Mouse (Mus musculus) left cerebral cortex, postnatal 10 days (tissue): ENCODE data around the gene Bcar3. TPM values are rescaled to one million over a fixed set of nuclear protein-coding genes. Genes with fewer than 3 reads are reported as not detected.
"Not testable (repeated sequence)": the region's sequence is repeated elsewhere in the genome, so short reads cannot be mapped to it uniquely, and the experiment has no call there.

Experiments
- DNase-seq, 2 experiments: peaks; one replicate each; pipeline ENCODE4 v3.0.0; 2021 to 2022; ENCODE audit warnings: low spot score in 2 of 2, mixed read lengths in 1 of 2; ENCODE audit errors: extremely low spot score in 1 of 2
- intact Hi-C: fragments of 180-260 bp; cut with DNase I; formaldehyde crosslinking; loops from one replicate; pipeline ENCODE4 v1.15.1; 2025
- total RNA-seq, 2 experiments: library from RNA; stranded (reverse); gene quantifications; 2 replicates each; pipeline ENCODE4 v1.2.3; 2021

Gene Bcar3
- 1 to 10 TPM; 8.4 to 8.6 TPM for total RNA-seq

DNA sequence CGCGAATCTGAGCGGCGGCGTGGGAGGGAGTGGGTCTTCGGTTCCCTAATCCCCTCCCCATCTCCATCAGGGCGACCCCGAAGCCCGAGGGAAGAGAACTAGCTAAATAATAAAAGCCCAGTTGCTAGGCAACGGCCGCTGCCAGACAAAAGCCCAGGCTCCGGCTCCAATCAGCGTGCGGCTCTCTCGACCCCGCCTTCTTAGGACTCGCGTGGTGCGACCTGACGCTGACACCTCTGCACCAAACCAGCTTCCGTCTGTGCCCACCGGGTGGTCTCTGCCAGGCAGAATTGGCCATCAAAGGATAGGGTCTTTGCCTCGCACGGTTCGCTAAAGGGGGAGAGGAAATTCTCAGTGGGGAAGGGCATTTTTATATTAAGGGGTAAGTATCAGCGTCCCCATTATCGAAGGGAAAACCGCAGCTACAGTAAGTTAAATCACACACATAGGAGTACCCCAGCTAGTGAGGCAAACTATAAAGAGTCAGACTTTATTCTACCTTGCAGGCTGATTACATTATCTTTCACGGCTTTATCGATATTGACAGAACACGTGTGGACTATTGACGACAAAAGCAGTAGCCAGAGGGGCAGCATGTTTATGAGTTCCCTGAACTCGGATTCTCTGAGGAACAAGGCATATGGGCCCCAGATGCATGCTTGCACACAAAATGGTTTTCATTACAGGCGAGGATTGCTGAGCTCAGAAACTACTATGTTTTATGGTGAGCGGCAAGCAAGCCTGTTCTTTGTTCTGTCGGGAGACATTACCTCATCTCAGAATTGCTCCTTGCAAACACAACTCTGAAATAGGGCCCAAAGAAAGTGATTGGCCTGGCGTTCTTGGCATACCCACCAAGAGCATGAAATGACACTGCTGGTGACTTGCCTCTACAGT is at the start of gene Bcar3:
Gene Bcar3, plus strand, starts transcription at position 183 of the 897 bp plus-strand sequence.
- DNase-seq: peak; percentile 95 to 96
- intact Hi-C loops: loop anchor here (5.0 kb wide), 1 partner anchor 168 kb away; no protein-coding TSS in a partner anchor

DNA sequence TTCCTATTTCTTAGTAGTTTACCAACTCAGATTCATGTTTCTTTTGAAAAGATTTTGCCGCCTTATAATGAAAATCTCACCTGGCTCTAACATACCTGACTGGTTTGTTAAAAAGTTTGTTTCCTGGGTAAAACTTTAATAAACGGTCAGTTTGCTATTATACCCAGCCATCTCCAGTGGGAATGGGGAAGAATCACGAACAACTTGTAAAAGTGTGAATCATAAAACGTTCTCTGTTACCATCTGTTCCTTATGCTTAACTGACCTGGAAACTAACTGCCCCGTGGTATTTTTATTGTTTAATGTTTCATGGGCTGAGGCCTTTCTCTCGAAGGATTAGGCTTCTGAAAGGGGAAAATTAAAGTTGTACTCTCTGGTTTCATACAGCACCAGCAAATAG is 49.2 kb upstream of the Bcar3 start:
- intact Hi-C loops: loop anchor here (10.0 kb wide), 2 partner anchors 280 to 360 kb away; no protein-coding TSS in a partner anchor
- no peak for DNase-seq

DNA sequence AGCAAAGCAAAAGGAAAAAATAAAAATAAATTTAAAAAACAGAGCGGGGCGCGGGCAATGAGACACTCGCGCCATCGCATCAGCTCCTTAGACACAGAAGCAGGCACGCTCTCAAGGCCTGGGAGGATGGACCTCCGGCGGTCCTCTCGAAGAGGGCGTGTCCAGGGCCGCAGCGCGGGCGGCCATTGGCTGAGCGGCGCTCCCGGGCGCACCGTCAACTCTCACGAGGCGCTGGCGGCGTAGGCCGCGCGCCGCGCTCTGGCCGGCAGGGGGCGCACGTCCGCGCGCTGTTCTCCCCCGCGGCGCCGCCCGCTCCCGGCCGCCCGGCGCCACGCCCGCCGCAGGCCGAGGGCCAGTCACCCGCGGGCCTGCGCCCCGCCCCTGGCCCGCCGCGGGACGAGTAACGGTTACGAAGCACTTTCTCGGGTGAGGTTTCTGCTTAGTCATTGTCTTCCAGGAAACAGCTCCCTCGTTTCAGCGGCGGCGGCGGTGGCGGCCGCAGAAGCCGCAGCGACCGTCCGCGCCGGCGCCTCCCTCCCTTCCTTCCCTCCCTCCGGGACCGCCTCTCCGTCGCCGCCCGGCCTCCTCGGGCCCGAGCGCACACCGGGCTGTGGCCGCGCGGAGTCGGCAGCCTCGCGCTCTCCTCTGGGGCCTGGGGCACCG is 48.6 kb upstream of the Bcar3 start, which contains the start of gene Gclm:
Gene Gclm, plus strand, starts transcription at position 343 of the 663 bp plus-strand sequence.
- intact Hi-C loops: loop anchor here (10.0 kb wide), 2 partner anchors 281 to 361 kb away; no protein-coding TSS in a partner anchor
- DNase-seq: peak; percentile 91 to 96

DNA sequence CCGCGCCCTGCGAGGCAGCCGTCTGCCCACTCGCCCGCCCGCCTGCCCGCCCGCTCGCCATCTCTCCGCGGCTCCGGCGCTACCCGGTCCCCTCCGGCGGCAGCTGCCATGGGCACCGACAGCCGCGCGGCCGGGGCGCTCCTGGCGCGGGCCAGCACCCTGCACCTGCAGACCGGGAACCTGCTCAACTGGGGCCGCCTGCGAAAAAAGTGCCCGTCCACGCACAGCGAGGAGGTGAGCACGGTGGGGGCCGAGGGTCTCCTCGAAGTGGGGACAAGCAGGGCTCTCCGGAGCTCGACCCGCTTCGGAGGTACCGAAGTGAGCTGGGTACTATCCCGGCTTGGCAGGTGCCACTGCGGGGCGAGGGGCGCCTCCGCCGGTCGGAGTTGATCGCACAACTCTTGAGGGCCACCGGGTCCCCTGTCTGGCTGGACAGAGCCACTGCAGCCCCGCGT is 48.0 kb upstream of the Bcar3 start:
- DNase-seq: peak; percentile 40 to 80
- intact Hi-C loops: loop anchor here (10.0 kb wide), 2 partner anchors 281 to 361 kb away; no protein-coding TSS in a partner anchor

DNA sequence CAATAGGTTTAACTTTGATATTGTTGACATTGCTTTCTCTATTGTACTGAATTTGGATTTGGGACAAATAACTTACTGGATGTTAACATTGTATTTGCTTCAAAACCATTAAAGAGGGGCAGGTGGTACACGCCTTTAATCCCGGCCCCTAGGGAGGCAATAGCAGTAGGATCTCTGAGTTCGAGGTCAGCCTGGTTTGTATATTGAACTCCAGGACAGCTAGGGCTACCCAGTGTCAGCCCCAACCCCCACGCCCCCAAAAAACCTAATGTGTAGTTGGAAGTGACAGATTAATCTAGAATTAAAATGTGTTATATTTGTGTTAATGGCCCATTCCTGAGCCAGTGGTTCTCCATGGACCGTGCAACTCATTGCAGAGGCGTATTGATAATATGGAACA is 47.5 kb upstream of the Bcar3 start:
- intact Hi-C loops: loop anchor here (10.0 kb wide), 2 partner anchors 282 to 362 kb away; no protein-coding TSS in a partner anchor
- no peak for DNase-seq

DNA sequence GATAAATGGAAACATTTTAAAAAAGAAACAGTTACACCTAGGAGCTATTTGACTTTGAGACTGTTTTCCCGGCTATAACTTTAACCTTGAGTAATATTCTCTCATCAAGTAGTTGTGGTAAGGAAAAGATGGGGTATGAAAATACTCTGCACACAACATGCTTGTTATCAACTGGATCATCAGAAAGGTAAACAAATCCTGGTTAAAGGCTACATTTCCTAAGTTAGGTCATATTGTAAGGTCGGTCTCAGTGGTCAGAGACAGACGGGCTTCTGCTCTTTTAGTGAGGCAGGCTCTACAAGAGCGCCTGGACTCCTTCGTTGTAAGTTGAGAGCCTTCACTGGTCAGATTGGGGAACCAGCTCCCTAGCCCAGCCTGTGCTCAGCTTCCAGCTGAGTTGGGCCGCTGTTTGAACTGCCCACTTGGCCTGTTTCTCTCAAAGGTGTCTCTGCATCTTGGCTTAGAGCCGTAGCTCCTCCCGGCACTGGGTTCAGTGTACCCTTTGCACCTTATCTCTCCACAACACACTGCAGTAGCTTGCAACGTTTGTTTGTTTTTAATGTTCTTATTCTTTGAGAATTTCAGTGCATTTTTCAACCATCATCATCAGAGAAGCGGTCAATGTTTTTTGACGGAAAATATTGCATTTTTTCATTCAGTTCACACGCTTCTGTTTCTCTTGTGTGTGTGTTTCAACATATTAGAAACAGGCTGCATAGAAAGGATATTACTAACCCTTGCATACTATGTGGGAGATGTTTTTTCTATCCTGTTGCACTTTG is 46.8 kb upstream of the Bcar3 start:
- intact Hi-C loops: loop anchor here (10.0 kb wide), 2 partner anchors 282 to 362 kb away; no protein-coding TSS in a partner anchor

DNA sequence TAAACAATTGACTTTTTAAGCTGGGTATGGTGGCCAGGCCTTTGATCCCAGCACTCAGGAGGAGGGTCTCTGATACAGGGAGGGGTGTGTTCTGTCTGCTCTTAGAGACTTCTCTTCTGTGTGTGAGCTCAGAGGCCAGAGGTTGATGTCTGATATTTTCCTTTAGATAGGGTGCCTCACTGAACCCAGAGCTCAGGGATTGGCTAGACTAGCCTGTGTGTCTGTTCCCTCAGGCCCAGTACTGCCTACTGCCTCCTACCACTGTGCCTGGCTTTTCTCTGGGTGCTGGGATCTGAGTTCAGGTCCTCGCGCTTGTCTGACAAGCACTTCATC is 46.2 kb upstream of the Bcar3 start:
- intact Hi-C loops: loop anchor here (10.0 kb wide), 2 partner anchors 283 to 363 kb away; no protein-coding TSS in a partner anchor
- DNase-seq: no peak

More for the DNA sequence above, 46.8 kb upstream of the Bcar3 start:
- DNase-seq: no peak

DNA sequence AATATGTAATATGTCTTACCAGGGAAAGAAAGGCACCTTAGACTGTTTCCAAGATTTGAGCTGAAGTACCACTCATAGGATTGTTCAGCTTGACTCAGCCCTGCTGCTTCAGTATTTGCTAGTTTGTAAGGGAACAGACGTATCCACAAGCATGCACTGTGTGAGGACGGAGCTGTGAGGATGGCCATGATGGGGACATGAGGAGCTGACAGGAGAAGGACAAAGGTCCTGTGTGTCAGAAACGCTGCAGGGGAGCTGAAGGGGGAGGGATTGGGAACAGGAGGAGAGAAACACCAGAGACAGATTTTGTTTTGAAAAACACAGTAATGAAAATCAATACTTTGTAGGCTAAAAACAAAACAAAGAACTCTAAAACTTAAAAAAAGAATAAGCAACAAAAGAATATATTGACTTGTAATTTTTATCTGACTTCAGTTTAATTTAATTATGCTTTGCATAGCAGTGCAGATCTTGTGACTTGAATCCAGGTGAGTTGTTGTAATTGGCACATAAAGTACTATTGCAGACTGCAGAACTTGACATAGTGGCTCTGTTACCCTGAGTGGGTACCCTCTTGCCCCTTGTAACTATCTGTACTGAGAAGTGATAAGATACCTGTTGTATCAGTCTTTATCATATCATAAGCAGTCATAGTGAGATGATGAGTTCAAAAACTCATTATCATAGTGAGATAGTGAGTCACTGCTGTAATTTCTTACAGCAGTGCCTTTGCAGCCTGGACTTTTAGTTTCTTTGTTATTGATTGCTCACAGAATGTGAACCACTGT is 41.3 kb upstream of the Bcar3 start:
- intact Hi-C loops: no loop called here
- no peak for DNase-seq

DNA sequence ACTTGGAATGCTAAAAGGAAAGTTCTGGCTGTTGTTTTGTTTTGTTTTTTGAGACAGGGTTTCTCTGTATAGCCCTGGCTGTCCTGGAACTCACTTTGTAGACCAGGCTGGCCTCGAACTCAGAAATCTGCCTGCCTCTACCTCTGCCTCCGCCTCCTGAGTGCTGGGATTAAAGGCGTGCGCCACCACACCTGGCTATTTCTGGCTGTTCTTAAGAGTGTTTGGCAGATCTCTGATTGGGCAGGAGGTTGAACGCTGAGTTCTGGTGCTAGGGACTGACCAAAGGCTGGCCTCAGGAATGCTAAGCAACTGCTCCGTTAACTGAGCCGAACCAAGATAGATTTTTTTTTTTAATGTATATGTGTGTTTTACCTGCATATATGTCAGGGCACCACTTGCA is 39.9 kb upstream of the Bcar3 start:
- DNase-seq, intact Hi-C loops: not testable (repeated sequence)

DNA sequence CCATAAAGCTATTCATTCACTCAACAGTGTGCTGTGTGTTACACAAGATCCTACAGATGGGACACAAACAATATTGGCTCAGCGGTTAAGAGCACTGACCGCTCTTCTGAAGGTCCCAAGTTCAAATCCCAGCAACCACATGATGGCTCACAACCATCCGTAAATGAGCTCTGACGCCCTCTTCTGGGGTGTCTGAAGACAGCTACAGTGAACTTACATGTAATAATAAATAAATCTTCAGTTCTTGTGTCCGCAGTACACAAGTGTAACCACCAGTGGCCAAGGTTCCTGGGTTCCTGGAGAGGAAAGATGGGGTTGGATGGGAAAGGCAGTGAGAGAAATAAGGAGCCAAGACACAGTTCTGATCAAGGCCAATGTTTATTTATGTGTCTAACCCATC is 23.9 kb upstream of the Bcar3 start:
- intact Hi-C loops: loop anchor here (10.0 kb wide), 1 partner anchor 385 kb away; no protein-coding TSS in a partner anchor
- DNase-seq: no peak

DNA sequence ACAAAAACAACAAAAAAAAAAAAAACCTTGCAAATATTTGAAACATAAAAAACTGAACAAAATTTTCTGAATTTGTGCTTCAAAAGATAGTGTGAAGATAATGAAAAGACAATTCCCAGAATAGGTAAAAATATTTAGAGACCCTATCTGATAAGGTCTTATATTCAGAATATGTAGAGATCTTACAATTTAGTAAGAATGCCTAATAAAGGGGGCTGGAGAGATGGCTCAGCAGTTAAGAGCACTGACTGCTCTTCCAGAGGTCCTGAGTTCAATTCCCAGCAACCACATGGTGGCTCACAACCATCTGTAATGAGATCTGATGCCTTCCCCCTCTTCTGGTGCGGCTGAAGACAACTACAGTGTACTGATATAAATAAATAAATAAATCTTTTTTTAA is 21.4 kb upstream of the Bcar3 start:
- intact Hi-C loops: loop anchor here (10.0 kb wide), 1 partner anchor 388 kb away; no protein-coding TSS in a partner anchor

DNA sequence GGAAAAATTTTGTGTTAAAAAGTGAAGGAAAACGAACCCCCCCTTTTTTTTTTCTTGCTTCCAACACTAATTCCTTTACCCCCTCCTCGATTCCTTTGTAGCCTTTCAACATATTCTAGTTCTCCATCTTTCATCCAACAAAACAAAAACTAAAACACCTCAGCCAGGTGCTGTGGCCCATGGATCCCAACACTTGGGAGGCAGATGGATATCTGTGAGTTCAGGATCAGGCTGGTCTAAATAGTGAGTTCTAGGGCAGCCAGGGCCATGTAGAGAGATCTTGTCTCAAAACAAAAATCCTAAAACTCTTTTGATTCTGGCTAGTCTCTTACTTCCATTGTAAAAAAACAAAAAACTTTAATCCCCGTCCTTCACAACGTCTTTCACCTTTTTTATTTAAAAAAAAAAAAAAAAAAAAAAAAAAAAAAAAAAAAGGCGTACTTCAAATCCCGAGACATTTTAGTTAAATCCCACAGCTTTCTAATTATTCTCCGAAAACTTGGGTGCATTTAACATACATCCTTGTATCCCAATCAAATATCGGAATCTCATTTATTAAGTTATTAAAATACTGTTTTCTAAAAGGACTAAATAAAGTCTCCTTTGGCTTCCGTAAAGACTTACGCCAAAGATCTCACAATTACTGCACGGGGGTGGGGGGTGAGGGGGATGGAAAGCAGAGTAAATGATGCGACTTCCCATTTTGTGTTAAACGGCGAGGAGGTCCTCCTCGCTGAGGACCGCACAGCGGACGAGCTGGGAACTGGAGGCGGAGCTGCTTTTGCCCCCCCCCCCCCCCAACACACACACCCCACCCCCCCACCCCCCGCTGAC is 20.3 kb upstream of the Bcar3 start:
- intact Hi-C loops: loop anchor here (10.0 kb wide), 1 partner anchor 389 kb away; no protein-coding TSS in a partner anchor

More for the DNA sequence above, 21.4 kb upstream of the Bcar3 start:
- not testable (repeated sequence) for DNase-seq

DNA sequence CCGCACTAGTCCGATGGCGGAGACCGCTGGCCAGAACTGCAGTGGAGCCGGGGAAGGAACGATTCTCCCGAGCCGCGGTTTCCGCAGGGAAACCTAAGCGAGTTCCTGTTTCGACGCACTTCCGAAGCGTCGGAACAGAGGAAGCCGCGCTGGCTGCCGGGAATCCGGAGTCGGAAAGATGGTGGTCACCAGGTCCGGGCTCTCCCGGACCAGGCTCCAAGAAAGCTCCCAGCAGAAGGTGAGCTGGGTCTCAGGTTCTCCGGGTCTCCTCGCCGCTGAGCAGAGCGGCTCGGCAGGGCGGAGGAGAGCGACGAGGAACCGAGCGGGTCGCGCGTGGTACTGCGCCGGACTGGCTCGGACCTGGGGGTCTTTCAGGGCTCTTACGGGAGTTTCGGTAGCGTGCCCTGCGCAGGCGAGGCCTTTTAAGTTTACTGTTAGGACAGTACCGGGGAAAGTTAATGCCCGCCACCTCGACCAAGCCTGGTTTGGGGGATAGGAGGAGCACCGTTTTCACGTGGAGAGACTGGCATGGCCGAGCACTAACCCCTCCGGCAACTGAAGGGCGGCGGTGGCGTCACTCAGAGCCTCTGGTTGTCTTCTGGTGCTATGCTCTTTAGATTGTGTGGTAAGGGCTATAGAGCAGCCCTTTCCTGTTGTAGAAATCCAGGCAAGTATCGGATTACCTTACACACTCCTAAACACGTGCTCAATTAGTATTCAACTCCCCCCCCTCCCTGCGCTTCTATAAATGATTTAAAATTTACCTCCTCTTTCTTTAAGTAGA is 19.5 kb upstream of the Bcar3 start, which contains the start of gene Dnttip2:
Gene Dnttip2, plus strand, starts transcription at position 148 of the 784 bp plus-strand sequence.
- intact Hi-C loops: loop anchor here (10.0 kb wide), 1 partner anchor 390 kb away; no protein-coding TSS in a partner anchor

More for the DNA sequence above, 20.3 kb upstream of the Bcar3 start:
- no peak for DNase-seq

DNA sequence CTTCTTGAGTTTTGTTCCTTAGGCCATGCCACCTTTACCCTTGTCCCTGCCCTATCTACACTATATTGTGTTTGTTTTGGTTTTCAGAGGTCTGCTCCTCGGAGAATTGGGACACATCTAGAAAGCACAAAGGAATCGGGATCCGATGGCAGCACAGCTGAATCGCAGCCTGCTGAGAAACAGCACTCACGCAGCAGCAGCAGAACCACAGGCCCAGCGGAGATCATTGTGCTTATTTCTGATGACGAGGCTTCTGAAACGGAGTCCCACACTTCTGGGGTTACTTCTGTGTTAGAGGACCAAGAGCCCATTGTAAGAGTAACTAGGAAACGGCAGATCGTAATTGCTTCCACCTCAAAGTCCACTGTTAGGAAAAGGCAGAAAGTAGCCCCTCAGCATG is 18.8 kb upstream of the Bcar3 start:
- intact Hi-C loops: loop anchor here (10.0 kb wide), 1 partner anchor 390 kb away; no protein-coding TSS in a partner anchor
- DNase-seq: no peak

More for the DNA sequence above, 19.5 kb upstream of the Bcar3 start, which contains the start of gene Dnttip2:
- peak; percentile 90 to 96 for DNase-seq

DNA sequence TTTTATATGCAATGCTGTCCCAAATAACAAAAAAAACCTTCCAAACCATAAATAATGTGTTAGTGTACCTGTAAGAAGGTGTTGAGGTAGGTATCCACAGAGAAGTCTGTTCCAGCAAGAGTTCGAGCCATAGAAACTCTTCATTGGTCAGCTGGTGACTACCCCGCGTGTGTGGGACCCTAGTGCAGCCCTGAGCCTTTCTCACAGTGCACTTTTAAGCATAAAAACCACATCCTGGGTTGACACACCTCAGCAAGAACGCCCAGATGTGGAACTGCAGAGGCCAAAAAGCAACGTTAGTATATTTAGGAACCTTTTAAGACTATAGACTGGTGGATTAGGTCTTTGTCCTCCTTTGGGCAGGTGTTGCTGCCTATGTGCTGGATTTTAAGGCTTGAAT is 6.7 kb upstream of the Bcar3 start:
- DNase-seq: no peak
- intact Hi-C loops: no loop called here
